Mouse (Mus musculus) small intestine, adult 2 months (tissue): ENCODE measurements around the gene Nkx2-1.

Source experiments
- CTCF ChIP-seq: fragments of 200-500 bp; IDR thresholded peaks from 2 replicates; pipeline ENCODE4 v1.5.1; 2012; ENCODE audit warnings: low read depth, mild to moderate bottlenecking, control low read depth, inconsistent platforms, low read length, moderate library complexity, mixed read lengths; ENCODE audit not compliant: insufficient replicate concordance, insufficient read length; ENCODE audit errors: extremely low read depth
- POLR2A ChIP-seq: fragments of 200-500 bp; IDR thresholded peaks from 2 replicates; pipeline ENCODE4 v1.6.1; 2012; ENCODE audit warnings: low read depth, mild to moderate bottlenecking, control low read depth, inconsistent platforms, low read length, moderate library complexity

- TF ChIP-seq CTCF (no peak), POLR2A (no peak)
These were observed 15.4 kb downstream of the Nkx2-1 start for GRCm38 (mm10) chr12:56521106-56521840.
